Comparison of ENCODE assay signal across 20 mouse cellular contexts in genomic region chr14:48019331-48019730, GRCm38 (mm10).
DNase-seq lines count a peak whose midpoint lies in the region; ATAC-seq lines count a peak whose summit lies in the region.
"Had no signal": no experiment of that assay in that cellular context is flagged by ENCODE, and none has a peak within 500 bp of the region (broad histone marks: within the 10 kb centered on the region; RNA-seq: fewer than 3 reads in every experiment).

No protein-coding gene starts in this region.

- H3K9ac ChIP-seq in midbrain, embryonic 11.5 days (ENCODE audit: low read length) = no peak overlapping the region
- no peak overlapping the region for H3K9ac ChIP-seq in midbrain, embryonic 14.5 days (replicated peaks; ENCODE audit: low read length)

- H3K27ac ChIP-seq in midbrain, embryonic 11.5 days (ENCODE audit: low read depth, low read length) = no peak overlapping the region
- H3K27ac ChIP-seq in midbrain, embryonic 14.5 days (replicated peaks; ENCODE audit: low read depth, low read length) = no peak overlapping the region
- no peak overlapping the region for H3K27ac ChIP-seq in limb, embryonic 10.5 days

- H3K4me3 ChIP-seq in midbrain, embryonic 11.5 days (ENCODE audit: low read depth, low read length) = no peak overlapping the region
- no peak overlapping the region for H3K4me3 ChIP-seq in midbrain, embryonic 14.5 days (replicated peaks; ENCODE audit: low read depth, low read length)
- no peak overlapping the region for H3K4me3 ChIP-seq in limb, embryonic 10.5 days

- H3K36me3 ChIP-seq in midbrain, embryonic 11.5 days (ENCODE audit: control insufficient read depth, insufficient read depth, low read length) = no peaks in the 10 kb centered on the region
- no peaks in the 10 kb centered on the region for H3K36me3 ChIP-seq in midbrain, embryonic 14.5 days (ENCODE audit: control insufficient read depth, insufficient read depth, low read length)
- H3K36me3 ChIP-seq in limb, embryonic 10.5 days = no peaks in the 10 kb centered on the region
- H3K36me3 ChIP-seq: G1E had no signal

- no peak overlapping the region for H3K4me2 ChIP-seq in midbrain, embryonic 11.5 days
- no peak overlapping the region for H3K4me2 ChIP-seq in midbrain, embryonic 14.5 days (ENCODE audit: low read length)

- no peaks in the 10 kb centered on the region for H3K27me3 ChIP-seq in midbrain, embryonic 11.5 days (ENCODE audit: control insufficient read depth, insufficient read depth, low read length)
- no peaks in the 10 kb centered on the region for H3K27me3 ChIP-seq in midbrain, embryonic 14.5 days (ENCODE audit: control insufficient read depth, insufficient read depth, low read length)
- H3K27me3 ChIP-seq in limb, embryonic 10.5 days (ENCODE audit: low read depth, poor library complexity, severe bottlenecking) = no peaks in the 10 kb centered on the region
- H3K27me3 ChIP-seq: Patski had no signal

- no peak for ATAC-seq in midbrain, embryonic 11.5 days (ENCODE audit: low FRiP score)
- no peak for ATAC-seq in midbrain, embryonic 14.5 days (ENCODE audit: low FRiP score, low TSS enrichment)
- ATAC-seq: activated CD4-positive, CD25-positive, alpha-beta regulatory T cell, adult 4 months; CD4-positive, CD25-positive, alpha-beta regulatory T cell, adult 4 months; Patski had no signal

- WGBS in midbrain, embryonic 11.5 days = 79% methylated on average over 5 of the region's 5 CpGs
- WGBS in midbrain, embryonic 14.5 days = 77% methylated on average over 5 of the region's 5 CpGs
- 85% methylated on average over 5 of the region's 5 CpGs for WGBS in limb, embryonic 10.5 days

- intact Hi-C loops in heart, postnatal 36 days (cut with DNase I) = no loop called here

- H3K9me3 ChIP-seq in midbrain, embryonic 11.5 days (ENCODE audit: control insufficient read depth, low read length) = no peaks in the 10 kb centered on the region
- H3K9me3 ChIP-seq in midbrain, embryonic 14.5 days (ENCODE audit: control insufficient read depth, low read length) = no peaks in the 10 kb centered on the region
- H3K9me3 ChIP-seq in limb, embryonic 10.5 days (replicated peaks) = no peaks in the 10 kb centered on the region
- H3K9me3 ChIP-seq: G1E had no signal

- DNase-seq in heart, adult 11 months = peak; percentile 64
- DNase-seq in heart, postnatal 36 days = no peak
- peak; percentile 62 for DNase-seq in midbrain, embryonic 11.5 days (ENCODE audit: low spot score, missing footprints)
- no peak for DNase-seq in midbrain, embryonic 14.5 days
- peak; percentile 3 for DNase-seq in limb, embryonic 10.5 days (ENCODE audit: low spot score)
- DNase-seq in thymus, adult 18-20 months = no peak
- DNase-seq: adrenal gland, adult 2 months; adrenal gland, adult 8-10 months; adrenal gland, postnatal 10 days; adrenal gland, postnatal 14 days; adrenal gland, postnatal 25 days; adrenal gland, postnatal 36 days; B cell, adult 2 months; cerebellum, adult 11 months; cerebellum, adult 11-12 months; cerebellum, adult 18-20 months had no signal

- no peaks in the 10 kb centered on the region for H3K4me1 ChIP-seq in midbrain, embryonic 11.5 days (ENCODE audit: control insufficient read depth, insufficient read depth, low read length)
- no peaks in the 10 kb centered on the region for H3K4me1 ChIP-seq in midbrain, embryonic 14.5 days (ENCODE audit: control insufficient read depth, insufficient read depth, low read length)
- H3K4me1 ChIP-seq in limb, embryonic 10.5 days = no peaks in the 10 kb centered on the region

Comparison
In these comparisons a context has a peak if more than half of its experiments do, and no peak if none do; other contexts are left out.
1. DNase-seq: peak in heart, adult 11 months (single experiment), midbrain, embryonic 11.5 days (single experiment) and limb, embryonic 10.5 days (single experiment); none in heart, postnatal 36 days (0 of 2), midbrain, embryonic 14.5 days (single experiment) and thymus, adult 18-20 months (0 of 2).